Mouse (Mus musculus) heart, adult 9 months (tissue): Measurements from ENCODE around the gene Carm1.
A peak's percentile ranks its signal among the peaks of the same experiment; 100 is the strongest.
"Not testable (repeated sequence)": the region's sequence is repeated elsewhere in the genome, so short reads cannot be mapped to it uniquely, and the experiment has no call there.

Source experiments
- DNase-seq, 2 experiments: peaks; one replicate each; pipeline ENCODE4 v3.0.0; 2022; ENCODE audit warnings: low spot score in 2 of 2

Gene Carm1

DNA sequence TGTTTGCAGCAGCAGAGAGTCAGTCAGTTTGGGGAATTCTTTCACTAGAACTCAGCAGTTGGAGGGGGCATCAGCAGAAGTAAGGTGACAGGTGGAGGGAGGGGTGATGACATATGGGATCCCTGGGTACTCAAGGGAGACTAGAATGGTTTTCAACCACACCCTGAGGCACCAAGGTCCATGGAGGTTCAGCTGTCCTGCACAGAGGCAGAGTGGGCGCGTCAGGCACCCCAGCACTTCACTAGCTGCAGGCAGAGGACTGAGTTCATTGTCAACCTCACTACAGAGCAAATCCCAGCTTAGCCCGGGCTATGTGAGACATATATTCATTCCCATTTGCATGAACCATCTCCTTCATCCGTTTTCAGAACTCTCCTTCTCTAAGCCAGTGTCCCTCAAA, 9.7 kb upstream of the Carm1 start:
- DNase-seq, result no peak

DNA sequence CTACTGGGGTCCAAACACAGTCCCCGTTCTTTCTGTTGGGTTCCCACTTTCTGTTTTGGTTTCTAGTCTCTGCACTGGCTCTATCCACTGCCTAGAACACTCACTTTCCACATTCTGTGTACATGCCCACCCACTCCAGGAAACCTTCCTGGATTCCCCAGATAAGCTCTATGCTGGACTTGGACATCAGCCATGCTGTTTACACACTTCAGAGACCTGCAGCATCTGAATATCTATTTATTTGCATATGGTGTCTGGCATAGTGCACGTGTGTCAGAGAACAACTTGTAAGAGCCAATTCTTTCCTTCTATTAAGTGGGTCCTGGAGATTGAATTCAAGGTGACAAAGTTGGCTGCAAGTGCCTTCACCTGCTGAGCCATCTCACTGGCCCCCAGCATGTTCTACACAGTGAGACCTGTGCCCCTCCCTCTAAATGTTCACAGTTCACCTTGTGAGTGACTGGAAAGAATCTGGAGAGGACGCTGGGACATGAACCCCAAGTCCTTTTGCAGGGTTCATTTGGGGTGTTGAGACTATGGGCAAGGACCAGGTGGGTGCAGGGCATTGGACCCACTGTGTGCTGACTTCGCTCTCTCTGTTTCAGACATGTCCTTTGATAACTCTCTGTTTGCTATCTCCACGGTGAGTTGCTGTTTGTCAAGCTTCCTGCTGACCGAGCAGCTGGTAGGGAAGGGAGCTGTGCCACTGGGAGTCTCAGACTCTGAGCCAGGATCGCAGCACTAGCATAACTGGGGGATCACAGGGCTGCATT, 6.5 kb upstream of the Carm1 start:
- no peak for DNase-seq

DNA sequence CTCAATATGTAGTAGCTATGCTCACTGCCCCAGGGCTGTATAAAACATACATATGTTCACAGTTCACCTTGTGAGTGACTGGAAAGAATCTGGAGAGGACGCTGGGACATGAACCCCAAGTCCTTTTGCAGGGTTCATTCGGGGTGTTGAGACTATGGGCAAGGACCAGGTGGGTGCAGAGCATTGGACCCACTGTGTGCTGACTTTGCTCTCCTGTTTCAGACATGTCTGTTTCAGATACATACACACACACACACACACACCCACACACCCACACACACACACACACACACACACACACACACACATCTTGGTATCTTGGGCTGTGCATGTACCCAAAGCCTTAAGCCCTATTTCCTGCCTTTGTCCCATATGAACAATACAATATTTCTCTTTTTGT, 4.7 kb upstream of the Carm1 start:
- DNase-seq, result not testable (repeated sequence)

DNA sequence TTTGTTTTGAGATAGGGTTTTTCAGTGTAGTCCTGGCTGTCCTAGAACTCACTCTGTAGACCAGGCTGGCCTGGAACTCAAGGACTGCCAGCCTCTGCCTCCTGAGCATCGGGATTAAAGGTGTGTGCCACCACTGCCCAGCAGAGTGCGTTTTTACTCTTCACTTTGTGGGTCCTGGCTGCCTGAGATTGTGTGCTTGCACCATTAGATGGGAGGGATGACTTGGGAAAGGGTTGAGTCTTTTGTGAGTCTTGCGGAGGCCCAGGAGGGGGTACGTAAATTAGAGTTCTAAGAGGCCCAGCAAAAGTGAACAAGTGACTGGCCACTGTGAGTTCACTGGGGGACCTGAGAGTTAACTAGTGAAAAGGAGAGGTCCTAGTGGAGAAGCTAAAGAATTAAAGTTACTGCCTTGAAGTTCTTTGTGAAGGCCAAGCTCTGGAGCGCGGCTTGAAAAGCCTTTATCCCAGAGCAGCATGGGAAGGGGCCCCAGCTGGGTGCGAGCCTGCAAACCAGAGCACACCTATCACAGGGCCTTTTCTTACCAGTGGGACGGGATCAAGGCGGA, 1.3 kb upstream of the Carm1 start:
- no peak for DNase-seq

DNA sequence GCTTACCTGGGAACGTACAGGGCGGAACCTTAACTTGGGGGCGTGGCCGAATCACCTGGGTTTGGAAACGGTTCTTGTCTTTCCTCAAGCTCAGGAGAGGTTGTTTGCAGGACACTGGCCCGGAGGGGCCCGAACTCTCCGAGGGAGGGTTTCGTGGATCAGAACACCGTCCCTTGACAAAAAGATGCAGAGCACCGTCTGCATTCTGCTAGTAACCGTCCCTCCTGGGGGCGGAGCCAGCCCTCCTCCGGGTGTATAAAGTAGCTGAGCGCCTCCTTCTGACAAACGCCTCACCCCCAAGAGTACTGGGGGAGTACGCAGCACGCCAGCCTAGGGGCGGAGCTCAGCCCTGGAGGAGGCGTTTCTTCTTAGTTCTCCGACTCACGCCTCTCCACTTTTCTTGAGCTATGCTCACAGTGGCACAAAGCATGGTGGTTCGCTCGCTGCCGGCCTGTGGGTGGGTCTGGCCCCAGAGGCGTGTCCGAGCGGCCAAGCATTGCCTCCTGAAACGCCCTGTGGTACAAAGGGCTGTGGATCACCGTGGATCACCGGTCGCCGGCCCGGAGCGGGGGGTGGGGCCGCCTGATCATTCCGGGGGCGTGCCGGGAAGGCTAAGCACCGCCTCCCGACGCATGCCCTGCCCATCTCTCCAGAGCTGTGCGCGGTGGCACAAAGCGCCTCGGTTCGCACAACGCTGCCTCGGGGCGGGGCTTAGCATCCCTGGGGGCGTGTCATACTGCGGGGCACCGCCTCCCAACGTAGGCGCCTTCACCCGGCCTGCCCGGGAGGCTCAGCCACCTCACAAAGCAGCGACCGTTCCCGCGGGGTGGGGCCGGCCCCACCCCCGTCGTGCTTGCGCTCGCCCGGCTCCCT, 542 bp upstream of the Carm1 start:
- peak; percentile 98 to 99 for DNase-seq

DNA sequence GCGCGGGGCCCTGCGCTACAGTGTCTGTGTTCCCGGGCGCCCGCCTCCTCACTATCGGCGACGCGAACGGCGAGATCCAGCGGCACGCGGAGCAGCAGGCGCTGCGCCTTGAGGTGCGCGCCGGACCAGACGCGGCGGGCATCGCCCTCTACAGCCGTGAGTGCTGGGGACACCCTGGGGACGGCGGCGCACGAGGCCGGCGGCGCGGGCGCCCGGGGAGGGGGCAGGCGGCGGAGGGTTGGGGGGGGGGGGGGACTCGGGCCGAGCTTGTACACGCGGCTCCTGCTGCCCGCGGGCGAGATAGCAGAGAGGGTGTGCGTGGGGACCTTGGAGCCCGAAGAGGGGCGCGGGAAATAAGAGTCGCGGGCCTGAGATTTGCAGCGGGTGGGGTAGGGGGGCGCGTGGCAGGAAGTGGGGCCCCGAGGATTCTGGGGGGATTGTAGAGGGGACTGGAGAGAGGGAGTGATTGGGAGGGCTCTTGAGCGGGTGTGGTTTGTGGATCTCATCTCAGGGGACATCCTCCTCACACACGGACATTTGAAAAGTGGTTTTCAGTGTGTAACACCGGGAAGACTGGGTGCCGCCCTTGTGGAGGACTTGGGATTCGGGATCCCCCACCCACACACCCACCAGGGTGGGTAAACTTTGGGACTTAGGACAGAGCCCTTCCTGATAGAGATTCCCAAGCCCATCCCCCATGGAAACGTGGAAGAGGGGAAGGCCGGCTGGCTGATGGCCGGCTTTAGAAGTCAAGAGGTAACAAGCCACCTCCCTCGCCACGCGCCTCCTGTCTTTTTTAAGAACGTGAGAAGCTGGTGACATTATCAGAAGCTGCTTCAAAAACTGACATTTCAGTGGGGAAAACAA, 614 bp downstream of the Carm1 start:
- DNase-seq, result peak; percentile 56 to 62

DNA sequence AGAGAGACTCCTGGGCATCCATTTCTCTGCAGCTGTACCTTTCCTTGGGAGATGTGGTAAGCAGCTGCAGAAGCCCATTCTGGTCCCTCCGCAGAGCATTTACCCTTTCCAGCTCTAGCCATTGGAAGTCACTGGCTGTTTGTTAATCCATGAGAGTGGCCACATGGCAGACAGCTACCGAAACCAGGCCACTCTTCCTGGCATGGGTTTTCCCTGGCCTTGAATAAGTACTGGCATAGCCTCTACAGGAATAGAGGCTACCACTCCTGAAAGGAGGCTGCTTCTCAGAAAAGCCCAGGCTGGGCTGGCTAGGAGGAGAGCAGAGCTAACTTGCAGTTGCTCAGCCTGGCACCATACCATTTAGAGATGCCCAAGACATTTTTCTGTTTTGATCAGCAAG, 4.4 kb downstream of the Carm1 start:
- no peak for DNase-seq

DNA sequence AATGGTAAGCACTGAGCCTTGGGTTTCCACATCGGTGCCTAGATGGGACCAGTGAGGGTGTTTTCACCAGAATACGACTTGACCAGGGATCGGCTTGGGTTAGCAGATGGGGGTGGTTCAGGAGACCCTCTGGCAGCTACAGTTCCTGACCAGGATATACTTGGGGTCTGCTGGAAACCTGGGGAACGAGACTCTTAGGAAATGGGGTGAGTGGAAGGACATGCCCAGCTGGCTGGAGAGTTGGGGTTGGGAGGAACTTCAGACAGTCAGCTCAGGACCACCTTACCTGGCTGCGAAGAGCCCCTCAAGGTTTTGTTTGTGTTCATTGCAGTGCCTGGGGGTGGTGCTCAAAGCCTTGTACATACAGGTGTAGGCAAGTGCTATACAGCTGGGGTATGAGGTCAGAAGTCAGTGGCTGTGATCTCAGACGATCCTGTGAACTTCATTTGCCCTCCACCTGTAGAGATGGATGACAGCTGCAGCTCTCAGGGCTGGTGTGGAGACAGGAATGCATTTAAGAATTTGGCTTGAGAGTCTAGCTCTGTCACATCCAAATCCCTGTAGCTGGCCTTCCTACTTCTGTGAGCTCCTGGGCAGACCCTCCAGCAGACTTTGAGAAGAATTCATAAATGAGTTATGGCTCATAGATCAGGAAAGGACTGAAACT, 7.0 kb downstream of the Carm1 start:
- DNase-seq, result no peak

DNA sequence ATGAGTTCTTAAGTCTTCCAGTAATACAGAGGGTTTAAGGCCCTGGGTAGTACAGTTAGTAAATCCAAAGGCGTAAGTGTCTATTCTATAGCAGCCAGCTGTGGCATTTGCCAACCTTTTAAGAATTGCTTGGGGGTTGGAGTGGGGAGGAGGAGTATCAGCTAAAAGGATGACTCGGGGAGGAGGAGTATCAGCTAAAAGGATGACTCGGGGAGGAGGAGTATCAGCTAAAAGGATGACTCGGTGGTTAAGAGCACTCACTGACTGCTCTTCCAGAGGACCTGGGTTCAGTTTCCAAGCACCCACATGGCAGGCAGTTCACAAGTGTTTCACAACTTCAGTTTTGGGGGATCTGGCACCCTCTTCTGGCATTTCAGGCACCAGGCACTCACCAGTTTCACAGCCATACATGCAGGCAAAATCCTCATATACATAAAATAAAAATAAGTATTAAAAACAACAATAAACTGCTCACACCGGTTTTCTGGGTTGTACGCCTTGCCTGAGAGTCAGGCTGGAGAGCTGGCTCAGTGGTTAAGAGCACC, 8.6 kb downstream of the Carm1 start:
- no peak for DNase-seq

DNA sequence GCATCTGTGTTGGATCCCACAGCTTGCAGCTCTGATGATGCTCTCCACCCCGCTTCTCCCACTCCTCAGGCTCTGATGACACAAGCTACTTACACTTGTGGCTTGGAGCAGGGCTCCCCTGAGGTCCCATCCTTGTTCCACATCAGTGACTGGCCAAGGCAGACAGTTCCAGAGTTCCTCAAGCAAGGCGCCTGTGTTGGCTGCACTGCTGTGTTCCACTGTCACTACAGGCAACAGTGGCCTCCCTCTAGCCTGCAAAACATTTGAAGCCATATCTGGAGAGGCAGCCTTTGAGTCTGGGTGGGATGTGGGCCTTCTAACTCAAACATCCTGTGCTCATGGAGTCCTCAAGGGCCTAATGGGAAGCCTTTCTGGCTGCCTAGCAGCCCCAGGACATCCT, 10.3 kb downstream of the Carm1 start:
- DNase-seq, result no peak

DNA sequence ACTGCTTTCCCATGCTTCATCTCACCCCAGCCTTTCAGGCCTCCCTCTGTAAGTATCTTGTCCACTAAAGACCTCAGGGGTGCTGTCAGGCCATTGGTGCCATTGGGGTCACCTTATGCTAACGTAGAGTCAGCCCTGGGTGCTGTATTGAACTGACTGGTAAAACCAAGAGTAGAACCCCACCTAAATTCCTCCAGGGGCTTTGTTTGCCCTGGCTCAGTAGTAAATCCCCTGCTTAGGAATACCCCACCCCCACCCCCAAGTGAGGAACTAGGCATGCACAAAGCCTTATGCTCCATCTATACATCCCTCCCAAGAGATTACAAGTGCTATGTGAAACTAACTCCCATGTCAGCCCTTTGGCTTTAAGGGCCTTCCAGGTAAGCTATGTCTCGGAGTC, 10.9 kb downstream of the Carm1 start:
- DNase-seq, result no peak

DNA sequence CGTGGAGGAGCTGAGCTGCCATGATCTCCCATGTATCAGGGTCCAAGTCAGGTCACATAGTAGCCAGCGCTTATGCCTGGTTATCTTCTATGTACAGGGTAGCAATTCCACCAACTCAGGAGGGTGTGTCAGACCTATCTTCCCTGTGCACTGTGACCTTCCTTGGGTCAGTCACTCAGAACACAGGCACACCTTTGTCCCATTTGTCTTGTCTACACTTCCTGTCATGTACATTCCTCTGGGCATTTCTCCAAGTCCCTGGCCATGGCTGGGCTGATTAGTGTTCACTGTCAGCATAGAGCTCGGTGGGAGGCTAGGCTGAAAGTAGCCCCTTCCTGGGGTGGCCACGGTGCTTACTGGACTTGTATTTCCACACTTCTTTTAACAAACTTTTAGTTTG, 11.7 kb downstream of the Carm1 start:
- DNase-seq, result peak in 1 of 2 experiments; percentile 17

DNA sequence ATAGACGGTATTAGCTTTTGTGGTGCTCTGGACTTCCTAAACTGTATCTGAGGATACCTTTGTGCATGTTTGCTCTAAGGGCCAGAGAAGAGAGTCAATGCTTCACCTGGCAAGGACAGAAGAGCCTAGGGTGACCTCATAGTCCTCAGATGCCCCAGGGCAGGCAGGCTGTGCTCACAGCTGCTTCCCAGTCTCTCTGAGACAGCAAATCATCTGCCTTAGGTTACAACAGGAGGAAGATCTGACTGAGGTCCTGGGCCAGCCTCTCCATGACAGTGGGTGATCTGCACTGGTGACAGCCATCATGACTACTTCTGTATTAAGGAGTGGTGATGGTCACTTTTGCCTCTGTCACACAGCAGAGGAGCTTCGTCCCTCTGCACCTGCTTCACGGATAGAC, 12.5 kb downstream of the Carm1 start:
- no peak for DNase-seq

DNA sequence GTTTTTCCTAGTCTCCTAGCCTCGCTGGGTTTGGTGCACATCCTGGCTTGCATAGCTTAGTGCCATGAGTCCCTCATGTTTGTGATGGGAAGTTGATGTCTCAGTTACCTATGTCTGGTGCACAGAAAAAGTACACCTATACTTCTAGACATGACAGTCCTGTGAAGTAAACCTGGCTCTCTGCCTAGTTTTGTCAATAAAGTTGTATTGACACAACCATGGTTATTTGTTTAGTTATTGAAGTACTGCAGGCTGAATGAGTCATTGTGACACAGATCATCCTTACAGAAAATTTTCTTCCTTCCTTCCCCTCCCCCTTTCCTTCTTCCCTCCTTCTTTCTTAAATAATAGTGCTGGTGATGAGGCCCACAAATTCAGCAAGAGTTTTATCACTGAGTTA, 17.7 kb downstream of the Carm1 start:
- DNase-seq, result no peak

DNA sequence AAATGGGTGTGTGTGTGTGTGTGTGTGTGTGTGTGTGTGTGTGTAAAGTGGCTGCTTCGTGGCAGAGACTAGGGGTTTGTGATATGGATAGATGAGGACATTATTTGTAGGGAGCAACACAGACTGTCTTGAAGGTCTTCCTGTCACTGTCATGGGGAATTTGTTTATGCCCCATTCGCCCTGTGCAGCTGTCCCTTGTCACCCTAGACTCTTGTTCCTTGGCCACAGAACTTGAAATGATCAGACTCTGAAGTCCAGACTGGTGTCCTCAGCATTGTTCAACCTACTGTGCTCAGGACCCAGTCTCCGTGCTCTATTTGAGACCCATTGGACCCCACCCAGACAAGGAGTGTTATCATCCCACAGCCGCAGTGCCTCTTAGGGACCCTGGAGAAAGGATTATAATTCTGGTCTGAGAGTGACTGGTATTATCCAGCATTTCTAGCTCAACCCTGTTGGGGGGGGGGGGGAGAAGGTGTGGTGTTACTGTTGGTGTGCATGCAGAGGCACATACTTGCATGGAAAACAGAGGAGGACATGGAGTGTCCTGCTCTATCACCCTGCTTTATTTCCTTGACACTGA, 18.4 kb downstream of the Carm1 start:
- DNase-seq, result no peak

DNA sequence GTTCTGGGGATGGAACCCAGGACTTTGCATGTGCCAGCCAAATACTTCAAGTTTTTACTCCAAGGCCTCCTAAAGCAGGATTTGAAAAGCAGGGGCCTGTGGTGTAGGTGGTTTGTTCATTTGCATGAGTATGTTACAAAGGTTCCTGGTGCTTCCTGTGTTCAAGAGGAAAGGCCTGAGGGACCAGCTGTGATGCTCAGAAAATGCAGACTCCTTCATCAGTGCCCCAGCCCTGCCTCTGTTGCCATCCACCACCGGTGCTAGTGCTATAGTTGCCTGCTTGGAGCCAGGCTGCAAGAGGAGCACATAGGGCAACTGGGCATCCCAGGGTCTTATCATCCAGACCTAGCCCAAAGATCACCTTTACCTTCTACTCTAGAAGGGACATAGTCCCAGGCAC, 19.8 kb downstream of the Carm1 start:
- no peak for DNase-seq

DNA sequence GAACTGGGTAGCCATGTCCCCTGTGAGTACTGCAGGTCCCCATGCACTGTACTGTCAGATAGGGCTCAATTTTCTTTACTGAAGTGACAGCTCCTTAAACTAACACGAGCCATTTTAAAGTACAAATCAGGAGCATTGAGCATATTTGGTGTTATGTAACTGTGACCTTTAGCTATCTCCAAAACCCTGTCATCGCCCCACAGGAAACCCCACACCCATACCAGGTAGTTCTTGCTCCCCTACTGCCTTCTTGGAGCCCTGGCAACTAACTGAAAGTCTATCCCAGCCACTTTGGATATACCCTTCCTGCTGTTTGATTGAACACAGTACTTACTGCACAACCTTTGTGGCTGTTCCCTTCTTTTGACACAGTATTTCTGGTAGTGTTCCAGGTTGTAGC, 20.4 kb downstream of the Carm1 start:
- no peak for DNase-seq

DNA sequence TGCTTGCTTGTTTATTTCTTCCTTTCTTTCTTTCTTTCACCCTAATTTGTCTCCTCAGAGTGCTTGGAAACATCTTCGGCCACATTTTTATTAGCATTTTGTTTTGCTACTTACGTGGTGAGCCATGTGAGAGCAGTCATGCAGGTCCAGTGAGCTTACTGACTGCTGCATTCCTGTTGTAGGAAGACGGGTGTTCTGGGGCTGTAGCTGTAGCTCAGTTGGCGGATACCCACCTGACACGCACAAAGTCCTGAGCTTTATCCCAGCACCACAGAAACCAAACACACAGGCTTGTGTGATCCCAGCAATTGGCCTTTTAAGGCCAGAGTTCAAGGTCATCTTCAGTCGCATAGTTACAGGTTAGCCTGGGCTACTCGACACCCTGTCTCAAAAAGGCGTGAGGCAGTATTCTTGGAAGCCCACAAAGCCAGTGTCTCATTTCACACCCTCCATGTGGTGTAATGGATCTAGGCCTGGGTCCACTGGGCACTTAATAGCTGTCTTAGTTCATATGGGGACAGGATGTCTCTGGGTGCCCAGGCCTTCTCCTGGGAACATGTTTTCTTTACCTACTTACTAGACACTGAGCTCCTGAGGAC, 22.1 kb downstream of the Carm1 start:
- no peak for DNase-seq

DNA sequence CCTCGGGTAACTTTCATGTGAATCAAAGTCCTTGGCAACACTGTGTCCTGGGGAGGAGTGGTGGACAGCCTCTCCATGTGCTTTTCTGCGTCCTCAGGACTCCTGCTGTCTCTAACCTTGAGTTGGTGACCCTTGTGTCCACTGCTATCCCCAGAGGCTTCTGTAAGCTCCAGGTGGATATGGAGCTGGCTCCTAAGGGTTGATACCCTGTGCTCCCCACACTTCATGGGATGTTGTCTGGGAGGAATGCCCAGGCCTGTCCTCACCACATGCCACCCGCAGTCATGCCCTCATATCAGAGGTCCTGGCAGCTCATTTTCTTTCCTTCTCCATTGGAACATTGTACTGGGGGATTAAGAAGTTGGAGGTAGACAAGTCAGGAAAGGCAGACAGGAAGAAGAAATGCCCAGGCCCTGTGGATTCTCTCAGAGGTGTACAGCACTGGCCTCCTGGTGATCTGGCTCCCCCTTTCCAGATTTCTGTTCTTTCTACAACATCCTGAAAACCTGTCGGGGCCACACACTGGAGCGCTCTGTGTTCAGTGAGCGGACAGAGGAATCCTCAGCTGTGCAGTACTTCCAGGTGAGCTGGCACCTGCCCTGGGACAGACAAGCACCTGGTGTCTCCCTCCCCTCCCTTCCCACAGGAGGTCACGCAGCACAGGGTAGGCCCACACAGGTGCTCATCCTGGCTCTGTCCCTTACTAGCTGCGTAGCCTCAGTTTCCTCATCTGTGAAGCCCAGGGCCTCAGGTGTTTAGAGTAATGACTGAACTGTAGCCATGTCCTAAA, 27.5 kb downstream of the Carm1 start:
- peak; percentile 34 to 57 for DNase-seq
